Mouse (Mus musculus): ENCODE measurements around the gene Coch. TPM values are rescaled to one million over a fixed set of nuclear protein-coding genes. Genes with fewer than 3 reads are reported as not detected.

Gene Coch
- 0.59 and 0.87 TPM in 2 replicates for polyA plus RNA-seq (2015; fragmentation: Nextera tagmentation; extraction: Ambion mirVana)

DNA sequence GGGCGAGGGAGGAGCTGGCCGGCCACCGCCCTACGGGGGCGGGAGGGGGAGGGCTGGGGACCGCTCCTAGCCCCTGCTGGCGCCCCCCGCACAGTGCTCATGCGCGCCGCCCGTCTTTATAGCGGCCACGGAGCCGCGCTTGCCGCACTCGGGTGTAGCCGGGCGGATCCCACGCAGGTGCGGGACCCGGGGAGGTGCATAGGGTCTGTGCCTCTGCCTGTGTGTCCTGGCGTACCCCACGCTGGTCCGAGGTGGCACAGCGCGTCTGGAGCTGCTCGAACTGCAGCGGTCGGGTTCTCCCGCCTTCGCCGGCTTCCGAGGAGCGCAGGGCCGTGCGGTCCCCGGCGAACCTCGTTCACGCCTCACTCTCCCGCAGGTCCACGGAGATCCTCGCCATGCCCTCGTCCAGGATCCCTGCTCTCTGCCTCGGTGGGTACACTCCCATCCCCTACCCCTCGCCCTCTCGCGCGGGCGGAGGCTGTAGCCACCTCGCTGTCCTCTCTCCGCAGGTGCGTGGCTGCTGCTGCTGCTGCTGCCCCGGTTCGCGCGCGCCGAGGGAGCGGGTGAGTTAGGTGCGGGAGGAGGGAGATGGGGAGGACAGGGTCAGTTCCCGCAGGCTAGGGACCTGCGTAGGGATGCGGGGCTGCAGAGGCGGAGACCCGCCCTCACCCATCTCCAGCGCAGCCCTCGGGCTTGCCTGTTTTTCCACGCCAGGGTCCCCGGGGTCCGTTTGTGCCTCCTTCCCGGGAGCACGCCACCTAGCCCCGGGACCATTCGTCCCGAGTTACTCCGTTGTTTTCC, at the start of gene Coch:
TSS of gene Coch (plus strand) at position 113 of the 801 bp plus-strand sequence.

Other genes with a start within 250 kb of the Coch start
- gene G2e3, start 245.3 kb upstream of the Coch start, polyA plus RNA-seq (2015; fragmentation: Nextera tagmentation; extraction: Ambion mirVana) = 7.3 and 9.8 TPM in 2 replicates
- 63.1 and 71.4 TPM in 2 replicates for gene Scfd1, start 215.8 kb upstream of the Coch start, polyA plus RNA-seq (2015; fragmentation: Nextera tagmentation; extraction: Ambion mirVana)
- gene Ap4s1, start 97.7 kb downstream of the Coch start, polyA plus RNA-seq (2015; fragmentation: Nextera tagmentation; extraction: Ambion mirVana) = 41.0 and 44.7 TPM in 2 replicates
- gene Strn3, start 98.6 kb downstream of the Coch start, polyA plus RNA-seq (2015; fragmentation: Nextera tagmentation; extraction: Ambion mirVana) = 37.2 and 41.5 TPM in 2 replicates
- gene Hectd1, start 236.2 kb downstream of the Coch start, polyA plus RNA-seq (2015; fragmentation: Nextera tagmentation; extraction: Ambion mirVana) = 27.2 and 27.8 TPM in 2 replicates

All from urinary bladder, postnatal 0 days (tissue).